Mouse (Mus musculus): ENCODE measurements around the gene Gm17359.
"Not testable (repeated sequence)": the region's sequence is repeated elsewhere in the genome, so short reads cannot be mapped to it uniquely, and the experiment has no call there.

Gene Gm17359

DNA sequence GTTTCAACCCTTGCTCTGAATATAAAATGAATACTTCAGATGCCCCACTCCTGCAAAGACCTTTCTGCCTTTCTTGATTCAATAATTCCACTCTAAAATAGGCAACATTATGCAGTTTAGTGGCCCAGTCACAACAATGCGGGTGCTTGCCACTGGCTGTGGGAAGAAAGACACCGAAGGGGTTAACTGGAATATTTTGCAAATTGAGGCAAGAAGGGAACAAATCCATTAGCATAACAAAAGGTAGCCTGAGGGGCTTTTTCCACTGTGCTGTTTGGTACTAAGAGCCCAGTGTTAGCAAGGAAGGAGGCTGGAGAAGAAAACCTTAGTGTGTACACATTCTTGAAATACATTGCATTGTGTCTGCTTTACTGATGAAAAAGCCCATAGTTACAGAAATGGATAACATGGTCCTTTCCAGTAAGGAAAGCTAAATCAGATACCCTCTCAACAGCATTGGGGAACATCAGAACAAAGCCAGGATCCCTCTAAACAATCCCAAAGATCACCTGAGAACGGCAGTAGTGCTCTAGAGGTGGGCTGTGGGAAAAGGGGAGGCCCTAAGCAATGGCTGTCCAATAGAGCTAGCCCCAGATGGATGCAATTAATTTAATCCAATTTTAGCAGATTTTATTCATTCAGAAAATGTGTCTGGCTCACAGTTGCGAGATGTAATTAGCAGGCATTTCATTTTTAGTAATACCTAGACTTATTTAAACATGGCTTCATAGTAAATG lies 80.7 kb downstream of the Gm17359 start:
- no peak for DNase-seq (ENCODE audit: low spot score)

DNA sequence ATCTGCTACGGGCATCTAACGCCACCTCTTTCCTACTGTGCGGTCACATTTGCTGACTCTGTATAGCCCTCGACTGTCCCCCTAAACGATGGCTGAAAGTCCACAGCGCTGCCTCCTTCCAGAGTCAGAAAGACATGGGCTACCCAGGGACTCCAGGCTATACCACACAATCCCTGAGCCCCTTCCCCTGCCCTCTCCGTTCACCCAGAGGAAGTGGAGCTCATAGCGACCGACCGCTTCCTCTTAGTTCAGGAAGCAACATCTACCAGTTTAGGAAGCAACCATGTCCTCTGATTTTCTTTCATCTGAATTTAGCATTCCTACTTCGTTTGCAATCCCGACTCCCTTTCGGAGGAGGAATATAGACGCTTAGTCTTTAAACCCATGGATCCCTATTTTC lies 82.5 kb downstream of the Gm17359 start:
- DNase-seq (ENCODE audit: low spot score), result no peak

DNA sequence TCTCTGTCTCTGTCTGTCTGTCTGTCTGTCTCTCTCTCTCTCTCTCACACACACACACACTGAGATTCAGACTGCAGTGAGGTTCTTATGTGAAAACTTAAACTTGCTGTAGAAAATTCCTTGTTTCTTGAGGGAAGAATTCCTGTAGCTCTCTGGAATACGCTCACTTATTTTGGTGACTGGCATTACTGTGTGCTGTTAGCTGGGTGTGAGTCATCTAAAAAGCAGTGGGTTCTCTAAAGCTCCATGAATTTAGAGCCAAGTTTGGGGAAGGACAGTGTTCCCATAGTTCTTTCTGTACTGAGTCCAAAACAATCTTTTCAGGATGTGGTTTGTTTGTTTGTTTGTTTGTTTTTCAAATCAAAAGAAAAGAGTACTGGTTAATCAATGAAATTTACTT lies 89.0 kb downstream of the Gm17359 start:
- no peak for DNase-seq (ENCODE audit: low spot score)

DNA sequence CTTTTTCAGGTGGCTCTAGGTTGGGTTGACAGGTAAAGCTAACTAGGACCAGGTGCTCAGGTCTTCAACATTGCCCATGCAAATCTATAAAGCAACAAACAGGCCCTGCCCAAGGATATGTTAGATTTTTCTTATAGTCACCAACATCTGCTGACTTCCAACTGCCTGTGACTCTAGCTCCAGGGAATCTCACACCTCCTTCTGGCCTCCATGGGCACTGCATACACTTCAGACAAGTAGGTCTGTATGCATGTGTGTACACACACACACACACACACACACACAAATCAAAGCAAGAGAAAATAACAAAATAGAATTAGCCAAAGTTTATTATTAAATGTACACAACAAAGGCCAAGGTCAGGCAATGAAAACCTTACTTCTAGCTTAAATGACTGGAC lies 97.1 kb downstream of the Gm17359 start:
- no peak for DNase-seq (ENCODE audit: low spot score)

DNA sequence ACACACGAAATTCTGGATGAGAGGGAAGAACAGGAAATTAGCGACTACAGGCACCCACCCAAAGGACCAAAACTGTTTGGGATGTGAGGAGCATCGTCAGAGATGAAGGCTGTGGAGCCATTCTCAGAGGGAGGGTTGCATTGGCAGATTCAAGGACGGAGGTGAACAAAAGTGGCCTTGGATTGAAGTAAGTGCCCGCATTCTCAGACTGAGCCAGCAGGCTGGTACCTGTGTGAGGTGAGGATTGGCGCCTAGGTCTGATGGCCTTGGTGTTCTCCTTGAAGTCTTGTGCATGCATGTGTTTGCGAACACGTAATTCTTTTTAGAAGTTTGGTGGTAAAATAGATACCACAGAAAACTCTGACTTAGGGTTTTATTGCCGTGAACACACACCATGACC lies 98.0 kb downstream of the Gm17359 start:
- DNase-seq (ENCODE audit: low spot score), result no peak

DNA sequence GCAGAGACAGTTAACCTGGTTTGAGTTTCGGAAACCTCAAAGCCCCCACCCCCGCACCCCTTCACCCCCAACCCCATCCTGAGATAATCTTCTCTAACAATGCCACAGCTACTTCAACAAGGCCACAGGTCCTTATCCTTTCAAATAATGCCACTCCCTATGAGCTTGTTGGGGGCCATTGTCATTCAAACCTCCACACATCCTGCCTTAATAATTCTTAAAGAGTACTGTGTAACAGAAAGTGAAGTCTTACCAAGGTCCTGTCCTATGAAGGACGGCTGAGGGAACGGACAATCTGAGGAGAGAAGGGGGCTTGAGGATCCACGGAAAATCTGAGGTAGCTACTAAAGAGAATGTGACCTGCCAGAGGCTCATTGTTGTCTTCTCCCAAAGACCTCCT lies 98.5 kb downstream of the Gm17359 start:
- DNase-seq (ENCODE audit: low spot score), result no peak

DNA sequence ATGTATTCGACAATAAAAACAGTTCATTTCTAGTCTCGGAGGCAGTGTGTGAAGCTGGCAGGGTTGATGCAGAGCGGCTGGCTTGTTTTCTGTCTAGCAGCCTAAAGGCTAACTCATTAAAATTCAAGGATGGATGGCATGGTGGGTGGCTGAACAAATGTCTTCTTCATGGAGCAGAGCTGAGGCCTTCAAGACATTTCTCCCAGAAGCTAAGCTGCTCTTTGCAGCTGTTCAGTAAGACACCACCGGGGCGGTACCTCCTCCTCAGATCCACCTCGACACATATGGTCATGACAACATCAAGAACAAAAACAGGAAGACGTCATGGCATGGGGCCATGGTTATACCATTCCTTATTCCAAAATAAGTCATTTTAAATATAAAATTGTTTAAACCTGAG lies 99.7 kb downstream of the Gm17359 start:
- DNase-seq (ENCODE audit: low spot score), result no peak

DNA sequence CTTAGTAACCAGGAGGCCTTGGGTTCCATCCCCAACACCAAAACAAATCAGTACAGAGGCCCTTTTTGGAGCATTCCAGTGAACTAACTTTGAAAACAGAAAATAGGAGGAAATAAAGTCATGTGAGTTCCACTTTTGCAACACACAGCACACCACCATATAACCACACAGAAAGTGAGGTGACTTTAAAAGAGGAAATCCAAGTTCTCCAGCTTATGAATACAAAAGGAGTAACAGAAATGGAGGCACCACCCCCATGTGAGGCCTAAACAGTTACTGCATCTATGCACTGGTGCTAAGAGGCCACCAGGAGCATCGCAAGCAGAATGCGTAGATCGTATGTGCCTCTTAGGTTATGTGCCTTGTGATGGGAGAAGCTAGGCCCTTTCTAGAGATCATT lies 101.8 kb downstream of the Gm17359 start:
- DNase-seq (ENCODE audit: low spot score), result no peak

DNA sequence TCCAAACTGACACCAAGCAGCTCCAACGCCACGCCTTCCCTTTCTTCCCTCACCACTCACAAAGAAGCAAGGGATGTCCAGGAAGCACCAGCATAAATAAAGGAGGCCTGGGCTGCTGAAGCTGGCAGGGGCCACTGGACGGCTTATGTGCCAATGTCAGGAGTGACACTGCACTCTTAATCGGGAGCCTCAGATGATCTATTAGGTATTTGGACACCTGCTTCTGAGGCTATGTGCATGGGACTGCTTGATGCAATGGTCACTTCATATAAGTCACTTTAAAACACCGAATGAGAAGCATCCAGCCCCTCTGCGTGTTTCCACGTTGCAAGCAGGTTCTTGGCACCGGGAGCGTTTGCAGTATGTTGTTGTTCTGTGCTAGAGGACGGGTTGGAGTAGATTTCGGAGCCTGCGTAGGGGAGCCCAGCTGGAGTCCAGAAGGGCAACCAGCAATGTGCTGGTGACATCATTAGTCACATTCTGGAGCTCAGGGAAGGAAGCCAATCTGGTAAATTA lies 104.6 kb downstream of the Gm17359 start:
- no peak for DNase-seq (ENCODE audit: low spot score)

DNA sequence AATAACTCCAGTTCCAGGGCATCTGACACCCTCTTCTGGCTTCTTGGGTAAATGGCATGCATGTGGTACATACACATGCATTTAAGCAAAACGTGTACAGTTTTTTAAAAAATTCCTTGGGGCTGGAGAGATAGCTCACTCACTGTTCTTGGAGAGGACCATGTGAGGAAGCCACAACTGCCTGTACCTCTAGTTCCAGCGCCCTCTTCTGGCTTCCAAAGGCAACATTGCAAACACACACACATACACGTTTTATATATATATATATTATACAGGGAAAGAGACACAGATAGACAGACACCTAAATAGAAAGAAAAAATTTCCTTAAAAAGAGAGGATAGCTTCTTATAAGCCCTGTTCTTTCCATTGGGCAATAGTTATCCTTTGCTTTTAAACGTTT lies 107.4 kb downstream of the Gm17359 start:
- DNase-seq (ENCODE audit: low spot score), result no peak

DNA sequence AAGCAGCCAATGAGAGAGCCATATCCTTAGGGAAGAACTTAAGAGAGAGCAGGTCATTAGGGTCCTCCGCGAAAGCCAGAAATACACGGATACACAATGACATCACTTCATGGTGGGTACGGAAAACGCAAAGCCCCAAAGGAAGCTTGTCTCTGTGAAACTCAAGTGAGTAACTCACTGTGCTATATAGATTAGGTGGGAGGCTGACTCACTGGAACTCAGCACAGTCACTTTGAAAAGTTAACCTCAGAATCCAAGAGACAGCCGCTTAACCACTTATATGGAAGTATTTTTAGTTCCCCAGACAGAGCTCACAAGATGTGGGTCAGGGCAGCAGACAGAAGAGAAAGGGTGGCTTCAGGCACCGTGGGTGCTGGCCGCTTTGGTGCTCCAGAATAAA lies 108.6 kb downstream of the Gm17359 start:
- DNase-seq (ENCODE audit: low spot score), result no peak

DNA sequence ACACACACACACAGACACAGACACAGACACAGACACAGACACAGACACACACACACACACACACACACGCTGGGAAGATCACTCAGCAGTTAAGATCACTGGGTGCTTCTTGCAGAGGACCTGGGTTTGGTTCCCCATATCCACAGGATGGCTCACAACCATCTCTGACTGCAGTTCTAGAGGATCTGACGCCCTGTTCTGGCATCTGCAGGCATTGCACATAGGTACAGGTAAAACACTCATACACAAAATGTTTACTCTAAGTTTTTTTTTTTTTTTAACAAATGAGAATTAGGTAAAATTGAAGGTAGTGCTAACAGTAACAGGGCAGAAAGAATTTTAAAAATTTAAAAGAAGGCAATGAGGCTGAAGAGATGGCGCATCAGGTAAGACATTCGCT lies 109.7 kb downstream of the Gm17359 start:
- no peak for DNase-seq (ENCODE audit: low spot score)

DNA sequence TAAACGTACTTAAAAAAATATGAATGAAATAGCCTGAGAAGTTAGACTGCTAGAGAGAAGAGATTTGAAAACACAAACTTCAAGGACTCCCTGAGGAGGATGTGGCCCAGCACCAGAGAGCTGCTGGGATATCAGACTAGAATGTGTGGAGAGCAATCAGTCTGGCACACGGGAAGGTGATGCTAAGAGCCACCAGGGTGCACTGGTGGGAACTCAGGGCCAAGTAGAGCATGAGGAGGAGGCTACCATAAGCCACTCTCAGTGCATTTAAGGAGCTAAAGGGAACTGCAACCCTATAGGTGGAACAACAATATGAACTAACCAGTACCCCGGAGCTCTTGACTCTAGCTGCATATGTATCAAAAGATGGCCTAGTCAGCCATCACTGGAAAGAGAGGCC lies 110.2 kb downstream of the Gm17359 start:
- DNase-seq (ENCODE audit: low spot score), result not testable (repeated sequence)

DNA sequence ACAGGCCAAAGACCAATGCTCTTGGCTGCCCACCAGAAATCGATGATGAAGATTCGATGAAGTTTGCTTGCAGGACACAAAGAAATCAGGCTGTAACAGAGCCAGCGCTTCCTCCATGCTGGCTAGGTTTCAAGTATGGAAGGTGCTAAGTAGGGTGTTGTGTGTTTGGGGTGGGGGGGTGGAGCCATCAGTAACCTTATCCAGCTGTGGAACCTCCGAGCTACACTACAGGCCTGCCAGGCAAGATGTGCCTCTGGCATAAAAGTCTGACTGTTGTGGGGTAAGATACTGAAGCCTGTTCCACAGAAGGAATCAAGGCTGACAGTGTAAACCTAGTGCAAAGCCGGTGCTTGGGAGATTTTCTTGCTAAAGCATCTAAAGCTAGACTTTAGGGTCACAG lies 112.0 kb downstream of the Gm17359 start:
- no peak for DNase-seq (ENCODE audit: low spot score)

DNA sequence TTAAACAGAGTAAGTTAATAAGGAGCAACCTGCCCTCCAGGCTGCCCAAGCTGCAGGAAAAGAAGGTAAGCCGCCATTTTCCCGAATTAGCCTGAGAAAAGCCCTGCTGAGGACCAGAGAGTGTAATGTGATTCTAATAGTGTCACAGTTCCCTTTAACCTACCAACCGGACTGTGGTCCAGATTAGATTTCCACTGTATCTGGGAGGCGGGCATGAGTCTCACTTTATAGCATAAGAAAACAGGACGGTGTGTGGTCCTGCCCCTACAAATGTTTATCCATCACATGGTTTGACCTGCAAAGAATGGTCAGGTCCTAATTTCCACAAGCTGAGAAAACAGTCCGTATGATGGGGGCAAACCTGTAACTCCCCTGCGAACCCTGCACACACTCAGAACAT lies 112.9 kb downstream of the Gm17359 start:
- no peak for DNase-seq (ENCODE audit: low spot score)

DNA sequence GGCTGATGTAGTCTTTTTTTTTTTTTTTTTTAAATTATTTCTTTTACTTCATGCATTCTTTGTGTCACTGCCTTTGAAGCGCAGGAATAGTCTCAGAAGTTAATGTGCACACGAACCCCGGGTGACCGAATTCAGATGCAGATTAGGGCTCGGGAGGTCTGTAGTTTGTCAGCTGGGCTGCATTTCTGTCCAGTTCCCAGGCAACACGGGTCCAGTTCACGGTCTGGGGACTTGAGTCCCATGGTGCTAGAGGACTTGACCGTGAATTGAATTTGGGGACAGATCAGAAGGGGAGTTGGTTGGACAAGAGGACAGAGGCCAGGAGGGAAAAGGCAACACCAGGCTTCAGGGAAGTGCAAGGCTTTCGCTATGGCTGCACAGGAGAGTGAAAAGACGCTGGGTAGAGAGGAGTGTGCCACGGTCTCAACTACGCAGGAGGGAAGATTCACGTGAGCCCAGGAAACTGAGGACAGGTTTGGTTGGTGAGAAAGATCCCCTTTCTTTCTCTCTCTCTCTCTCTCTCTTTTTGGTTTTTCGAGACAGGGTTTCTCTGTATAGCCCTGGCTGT lies 116.3 kb downstream of the Gm17359 start:
- DNase-seq (ENCODE audit: low spot score), result no peak

DNA sequence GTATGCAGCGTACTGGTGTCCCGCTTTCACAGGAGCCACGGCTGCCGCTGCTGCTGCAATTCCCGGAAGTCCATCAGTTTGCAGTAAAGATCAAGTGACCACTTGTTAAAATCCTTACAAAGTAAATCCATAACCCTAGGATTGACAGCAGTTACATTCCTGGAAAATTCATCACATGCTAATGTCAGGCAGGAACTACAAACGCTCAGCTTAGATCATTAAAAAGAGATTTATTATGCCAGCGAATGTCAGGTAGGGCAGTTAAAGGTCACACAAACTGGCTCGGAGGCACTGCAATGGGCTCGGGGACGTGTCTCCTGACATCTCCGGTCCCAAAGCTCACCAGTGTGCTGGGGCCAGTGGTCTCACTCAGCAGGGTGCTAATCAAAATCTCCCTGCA lies 119.3 kb downstream of the Gm17359 start:
- DNase-seq (ENCODE audit: low spot score), result no peak

DNA sequence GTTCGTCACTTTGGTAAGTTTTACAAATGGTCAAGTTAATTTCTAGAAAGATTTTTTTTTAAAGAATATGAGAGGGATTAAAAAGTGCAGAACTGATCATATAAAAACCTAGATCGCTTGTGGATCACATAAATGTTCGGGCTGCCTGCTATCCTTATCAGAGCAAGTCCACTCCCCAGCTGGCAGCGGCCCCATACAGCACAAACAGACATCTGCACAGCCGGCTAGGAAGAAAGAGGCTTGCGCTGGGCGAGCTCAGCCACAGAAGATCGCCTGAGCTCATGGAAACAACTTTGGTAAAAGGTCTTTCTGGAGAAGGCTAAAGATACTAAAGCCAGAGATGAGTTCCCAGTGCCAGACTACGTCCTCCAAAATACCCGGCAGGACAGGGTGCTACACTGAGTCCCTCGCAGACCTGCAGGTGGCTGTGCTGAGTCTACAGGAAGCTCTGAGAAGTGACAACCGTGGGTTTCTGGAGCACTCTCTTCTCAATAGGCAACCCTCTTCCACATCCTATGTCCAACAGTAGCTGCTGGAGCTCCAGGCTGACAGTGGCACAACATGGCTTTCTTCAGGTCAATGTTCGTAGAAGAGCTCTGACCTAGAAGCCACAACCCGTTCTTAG lies 122.3 kb downstream of the Gm17359 start:
- no peak for DNase-seq (ENCODE audit: low spot score)

DNA sequence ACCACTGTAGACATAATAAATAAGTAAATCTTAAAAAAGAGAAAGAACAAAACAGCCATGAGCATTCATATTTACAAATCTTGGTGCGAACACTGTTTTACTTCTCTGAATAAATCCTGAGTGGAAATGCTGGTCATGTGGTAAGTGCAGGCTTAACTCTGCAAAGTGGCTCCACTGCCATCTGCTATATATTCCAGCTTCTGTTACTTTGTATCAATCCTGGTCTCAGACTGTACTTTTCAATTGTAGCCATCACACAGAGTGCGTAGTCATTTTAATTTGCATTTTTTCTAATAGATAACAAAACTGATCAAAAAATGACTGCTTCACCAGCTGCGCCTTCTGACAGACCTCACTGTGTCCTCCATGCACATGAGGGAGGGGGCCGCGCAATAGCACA lies 133.0 kb downstream of the Gm17359 start:
- DNase-seq (ENCODE audit: low spot score), result no peak

DNA sequence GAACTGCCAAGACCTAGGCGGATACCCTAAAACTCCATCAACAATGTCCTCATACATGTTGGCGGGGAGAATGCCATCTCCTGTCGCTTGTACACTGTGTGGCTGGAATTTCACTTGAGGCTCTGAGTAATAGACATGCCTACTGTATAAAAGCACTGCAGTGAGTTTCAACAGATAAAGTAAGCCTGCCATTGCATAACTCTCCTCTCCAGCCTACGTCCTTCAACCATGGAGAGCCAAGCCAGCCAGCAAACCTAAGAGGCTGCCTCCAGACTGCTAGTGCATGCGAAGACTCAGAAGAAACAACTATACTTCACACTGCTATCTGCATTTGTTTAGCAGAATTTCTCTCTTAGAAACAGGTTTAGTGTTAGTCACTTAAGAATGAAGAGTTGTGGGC lies 135.9 kb downstream of the Gm17359 start:
- no peak for DNase-seq (ENCODE audit: low spot score)

DNA sequence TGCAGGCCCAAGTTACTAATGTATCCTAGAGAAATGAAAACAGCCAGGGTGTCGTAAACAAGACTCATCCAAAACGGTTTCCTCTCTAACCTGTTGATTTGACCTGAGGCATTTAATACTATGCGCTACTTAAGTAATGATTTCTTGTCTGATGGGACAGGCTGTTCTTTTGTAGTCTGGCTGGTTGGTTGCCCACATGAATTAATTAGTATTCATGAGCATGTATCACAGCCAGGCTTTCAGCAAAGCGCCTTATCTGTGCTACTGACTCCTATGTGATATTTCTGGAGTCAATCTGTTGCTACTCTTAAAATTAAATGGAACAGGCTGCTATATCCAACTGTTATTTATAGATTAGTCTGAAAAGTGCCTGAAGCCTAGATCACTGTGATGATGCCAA lies 138.4 kb downstream of the Gm17359 start:
- DNase-seq (ENCODE audit: low spot score), result no peak

DNA sequence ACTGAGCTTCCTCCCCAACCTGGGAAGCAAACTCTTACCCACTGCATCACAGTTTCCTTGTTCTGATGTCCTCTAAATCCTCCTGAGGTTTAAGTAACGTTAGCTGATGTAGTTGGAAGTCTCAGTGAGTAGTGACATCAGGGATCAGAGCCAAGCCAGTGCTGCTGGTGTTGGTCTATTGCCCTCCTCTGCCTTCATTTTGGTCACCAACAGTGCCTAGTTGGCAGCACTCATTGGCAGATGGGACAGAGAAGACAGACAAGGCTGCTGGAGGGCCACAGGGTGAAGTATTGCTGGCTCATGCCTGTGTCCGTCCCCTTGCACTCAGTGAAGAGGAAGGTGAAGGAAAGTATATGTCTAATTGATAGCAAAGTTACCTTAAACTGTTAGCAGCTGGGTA lies 139.5 kb downstream of the Gm17359 start:
- DNase-seq (ENCODE audit: low spot score), result no peak

DNA sequence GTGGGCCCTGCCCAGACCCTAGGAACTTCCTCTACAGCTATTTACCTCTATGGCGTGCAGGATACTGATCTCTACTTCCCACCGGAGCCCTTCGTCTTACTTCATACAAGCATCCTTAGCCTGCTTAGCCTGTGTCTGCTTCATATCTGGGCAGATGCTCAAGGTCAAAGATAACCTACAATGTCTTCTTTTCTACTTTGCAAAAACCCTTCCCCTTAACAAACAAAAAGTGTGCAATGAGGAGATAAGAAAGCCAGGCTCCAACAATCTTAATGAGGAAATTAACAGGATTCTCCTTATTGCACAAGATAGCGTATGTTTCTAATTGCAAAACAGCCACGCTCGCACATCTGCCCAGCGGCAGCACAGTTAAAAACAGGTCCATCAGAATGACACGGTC lies 141.9 kb downstream of the Gm17359 start:
- no peak for DNase-seq (ENCODE audit: low spot score)

DNA sequence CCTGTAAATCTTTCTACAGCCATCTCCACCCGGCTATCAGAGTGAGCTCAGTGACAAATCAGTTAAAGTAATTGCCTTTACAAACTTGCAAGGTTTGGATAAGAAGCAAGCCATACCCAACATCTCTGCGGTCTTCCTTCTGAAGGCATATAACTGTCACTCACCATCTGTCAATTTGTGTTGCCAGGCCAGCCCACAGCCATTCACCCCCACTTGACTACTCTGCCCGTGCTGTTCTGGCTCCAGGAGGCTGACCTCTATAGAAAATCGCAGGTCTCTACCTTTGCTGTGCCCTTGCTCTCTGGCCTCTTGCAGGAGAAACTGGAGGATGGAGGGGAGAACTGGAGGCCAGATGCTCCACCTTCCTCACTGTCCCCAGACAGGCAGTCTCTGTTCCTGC lies 142.4 kb downstream of the Gm17359 start:
- DNase-seq (ENCODE audit: low spot score), result no peak
